Mouse (Mus musculus) embryo, embryonic 9.5 days (tissue): ENCODE results near the gene Aven.
A peak's percentile ranks its signal among the peaks of the same experiment; 100 is the strongest.

Experiments used
- DNase-seq: peaks from one replicate; pipeline ENCODE4 v3.0.0-alpha.2; 2017; ENCODE audit errors: extremely low spot score

The Aven gene

DNA sequence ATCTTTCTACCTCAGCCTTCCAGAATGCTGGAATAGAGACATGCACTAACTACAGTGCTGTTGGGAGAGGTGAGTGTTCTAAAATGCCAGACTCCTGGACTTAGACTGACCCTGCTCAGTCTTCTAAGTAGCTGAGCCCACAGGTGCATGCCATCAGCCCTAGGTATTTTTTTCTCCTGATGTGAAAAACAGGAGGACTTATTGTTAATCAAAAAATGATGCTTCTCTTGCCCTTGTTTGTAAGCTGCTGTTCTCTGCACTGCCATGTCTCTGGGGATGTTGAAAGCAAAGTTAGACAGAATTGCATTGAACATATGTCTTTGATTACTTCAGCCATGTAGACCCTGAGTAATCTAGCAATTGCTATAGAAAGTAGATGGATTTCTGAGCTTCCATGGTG, 64.7 kb downstream of the Aven start:
- DNase-seq, result no peak

DNA sequence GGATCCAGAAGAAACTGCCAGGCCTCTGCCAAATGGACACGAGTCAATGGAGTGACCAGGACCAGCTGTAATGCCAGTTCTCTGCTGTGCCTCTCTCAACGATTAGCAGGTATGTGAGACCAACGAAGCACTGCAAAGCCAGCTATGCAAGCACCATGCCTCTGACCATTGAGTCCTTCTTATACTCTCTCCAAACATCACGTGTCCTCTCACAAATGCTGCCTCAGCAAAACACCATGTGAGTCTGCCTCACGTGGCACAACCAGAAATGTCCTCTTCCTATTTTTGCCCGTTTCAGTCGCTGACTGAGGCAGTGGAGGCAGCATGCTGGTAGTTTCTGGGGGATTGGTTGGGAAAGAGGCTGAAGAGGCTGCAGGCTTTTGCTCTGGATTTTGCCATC, 68.8 kb downstream of the Aven start:
- no peak for DNase-seq

- DNase-seq, result no peak
Measured at GRCm38 (mm10) chr2:112565060-112565459, 72.3 kb downstream of the Aven start.

- no peak for DNase-seq
Measured at GRCm38 (mm10) chr2:112566290-112567085, 73.7 kb downstream of the Aven start.

DNA sequence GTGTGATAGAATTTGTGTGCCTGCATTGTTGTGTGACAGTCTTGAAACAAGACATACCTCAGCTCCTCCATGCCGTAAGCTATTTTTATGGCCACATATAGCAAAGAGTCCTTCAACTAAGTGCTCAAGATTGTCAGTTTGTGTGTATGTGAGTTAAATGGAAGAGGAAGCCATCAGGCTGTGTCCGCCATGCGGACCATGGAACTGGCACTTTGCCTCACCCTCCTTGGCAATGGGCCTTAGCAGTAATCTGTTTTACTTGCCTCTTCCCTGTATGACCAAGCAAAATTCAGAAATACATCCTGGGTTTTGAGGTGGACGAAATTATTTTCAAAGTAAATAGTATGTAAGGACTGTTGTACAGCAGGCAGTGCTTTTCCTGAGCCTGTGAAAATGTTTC, 75.0 kb downstream of the Aven start:
- DNase-seq, result no peak

- DNase-seq, result no peak
Measured at GRCm38 (mm10) chr2:112590985-112591384, 98.2 kb downstream of the Aven start.

GRCm38 (mm10) chr2:112591451-112591871, 98.7 kb downstream of the Aven start:
- no peak for DNase-seq

GRCm38 (mm10) chr2:112593322-112593721, 100.6 kb downstream of the Aven start:
- DNase-seq, result no peak

- no peak for DNase-seq
Measured at GRCm38 (mm10) chr2:112593781-112594180, 101.0 kb downstream of the Aven start.

- DNase-seq, result no peak
Measured at GRCm38 (mm10) chr2:112595807-112596206, 103.0 kb downstream of the Aven start.

DNA sequence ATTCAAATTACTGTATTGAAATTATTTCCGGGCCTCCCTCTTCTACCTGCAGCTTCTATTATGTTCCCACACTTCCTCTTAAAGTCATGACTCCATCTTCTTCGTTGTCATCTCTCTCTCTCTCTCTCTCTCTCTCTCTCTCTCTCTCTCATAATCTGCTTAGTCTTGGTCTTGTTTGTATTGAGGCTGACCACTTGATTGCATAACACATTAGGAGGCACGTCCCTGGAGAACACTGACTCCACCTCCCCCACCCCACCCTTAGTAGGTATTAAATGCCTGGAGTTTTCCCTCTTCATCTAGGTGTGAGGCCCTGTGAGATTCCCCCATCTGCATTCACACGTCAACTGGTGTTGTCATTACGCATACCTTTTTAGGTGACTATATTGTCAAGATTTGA, 103.7 kb downstream of the Aven start:
- DNase-seq, result no peak

GRCm38 (mm10) chr2:112597064-112597463, 104.3 kb downstream of the Aven start:
- no peak for DNase-seq

DNA sequence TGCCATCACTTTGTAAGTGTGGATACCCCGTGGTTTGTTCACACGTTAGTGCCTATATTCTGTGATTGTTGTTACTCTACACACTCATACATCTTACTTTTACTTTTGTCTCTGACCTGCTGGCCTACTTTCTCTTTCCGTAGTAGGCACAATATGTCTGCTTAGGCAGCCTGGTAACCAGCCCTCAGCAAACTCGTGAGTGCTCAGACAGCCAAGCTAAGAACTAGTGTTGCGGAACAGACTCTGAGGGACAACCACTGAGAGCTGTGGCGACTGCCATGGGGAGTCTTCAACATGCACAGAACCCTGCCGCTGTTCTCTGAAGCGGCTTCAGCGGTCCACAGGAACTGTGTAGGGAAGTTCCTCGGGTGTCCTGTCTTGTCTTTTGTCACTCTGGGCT, 107.5 kb downstream of the Aven start:
- DNase-seq, result no peak

- no peak for DNase-seq
Measured at GRCm38 (mm10) chr2:112602487-112602886, 109.7 kb downstream of the Aven start.

GRCm38 (mm10) chr2:112606536-112606935, 113.8 kb downstream of the Aven start:
- no peak for DNase-seq

DNA sequence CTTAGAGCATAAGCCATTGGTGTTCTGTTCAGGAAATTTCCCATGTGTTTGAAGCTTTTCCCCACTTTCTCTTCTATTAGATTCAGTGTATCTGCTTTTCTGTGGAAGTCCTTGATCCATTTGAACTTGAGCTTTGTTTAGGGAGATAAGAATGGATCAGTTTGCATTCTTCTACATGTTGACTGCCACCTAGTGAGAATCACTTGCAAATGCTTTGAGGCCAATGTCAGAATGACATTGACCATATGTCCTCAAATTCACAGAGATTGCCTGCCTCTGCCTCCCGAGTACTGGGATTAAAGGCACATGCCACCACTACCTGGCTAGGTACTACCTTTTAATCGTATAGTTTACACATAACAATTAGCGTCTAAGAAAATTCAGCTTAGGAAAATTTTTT, 119.9 kb downstream of the Aven start:
- no peak for DNase-seq

GRCm38 (mm10) chr2:112614375-112614774, 121.6 kb downstream of the Aven start:
- DNase-seq, result no peak

- DNase-seq, result peak; percentile 4
Measured at GRCm38 (mm10) chr2:112617206-112617605, 124.4 kb downstream of the Aven start.

DNA sequence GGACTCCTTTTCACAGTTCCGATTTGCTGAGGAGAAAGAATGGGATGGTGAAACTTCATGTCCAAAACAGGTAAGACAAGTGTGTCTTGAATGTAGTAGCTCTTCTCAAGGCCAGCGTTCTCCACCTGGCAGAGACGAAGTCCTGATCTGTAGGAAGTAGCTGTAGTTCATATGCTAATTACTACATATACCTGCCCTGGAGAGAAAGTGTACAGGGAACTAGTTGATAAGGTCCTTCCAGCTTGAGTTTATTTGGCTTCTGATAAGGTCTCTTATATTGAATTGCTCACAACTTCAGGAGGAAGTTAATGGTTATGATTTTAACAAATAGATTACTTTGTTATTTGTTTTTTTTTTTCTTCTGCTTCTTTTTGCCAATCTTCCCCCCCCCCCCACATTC, 132.4 kb downstream of the Aven start:
- DNase-seq, result no peak

GRCm38 (mm10) chr2:112630669-112631068, 137.9 kb downstream of the Aven start:
- DNase-seq, result no peak

GRCm38 (mm10) chr2:112632536-112632935, 139.8 kb downstream of the Aven start:
- no peak for DNase-seq

DNA sequence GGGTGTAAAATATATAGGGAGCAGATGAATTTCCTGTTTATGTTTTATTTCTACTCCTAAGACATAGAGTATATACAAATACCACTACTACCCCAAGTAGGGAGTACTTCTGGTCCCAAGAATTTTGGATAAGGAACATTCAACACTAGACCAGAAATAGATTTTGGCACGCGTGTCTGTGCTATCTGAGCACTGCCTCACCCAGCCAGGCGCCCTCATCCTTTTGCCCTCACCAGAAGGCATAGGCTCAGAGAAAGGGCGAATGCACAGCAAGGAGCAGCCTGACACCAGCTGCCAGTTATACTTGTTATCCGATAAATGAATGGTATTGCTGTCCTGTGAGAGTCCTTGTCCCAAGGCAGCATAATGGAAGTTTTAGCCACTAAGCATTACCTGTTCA, 144.4 kb downstream of the Aven start:
- no peak for DNase-seq

DNA sequence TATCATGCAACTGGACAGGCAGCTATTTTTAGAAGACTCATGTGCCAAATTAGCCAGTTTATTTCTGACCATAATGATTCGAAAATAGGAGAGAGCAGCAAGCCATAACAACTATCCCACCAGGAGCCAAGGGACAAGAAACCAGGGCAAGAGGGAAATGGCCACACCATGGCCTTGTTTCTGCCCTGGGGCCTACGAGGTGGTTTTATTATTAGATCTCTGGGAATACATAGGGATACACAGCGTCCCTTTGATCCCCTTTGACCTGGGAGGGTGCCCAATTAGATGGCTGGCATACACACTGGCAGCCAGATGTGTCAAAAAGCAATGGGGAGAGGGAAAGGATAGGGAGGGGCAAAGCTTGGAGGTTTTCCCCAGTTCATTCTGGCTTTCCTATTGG, 161.1 kb downstream of the Aven start:
- no peak for DNase-seq

GRCm38 (mm10) chr2:112656131-112656530, 163.4 kb downstream of the Aven start:
- no peak for DNase-seq
